Mouse (Mus musculus) cerebellum, adult 2 months (tissue): ENCODE results near the gene Nlrp3.

Experiments
- CTCF ChIP-seq: fragments of 200-500 bp; IDR thresholded peaks from 2 replicates; pipeline ENCODE4 v1.5.1; 2011; ENCODE audit warnings: low read depth, mild to moderate bottlenecking, control low read depth, low read length, moderate library complexity, borderline replicate concordance; ENCODE audit not compliant: insufficient read depth
- POLR2A ChIP-seq: fragments of 200-500 bp; IDR thresholded peaks from 2 replicates; pipeline ENCODE4 v1.6.1; 2011; ENCODE audit warnings: low read length, control low read depth, borderline replicate concordance; ENCODE audit not compliant: insufficient read depth

DNA sequence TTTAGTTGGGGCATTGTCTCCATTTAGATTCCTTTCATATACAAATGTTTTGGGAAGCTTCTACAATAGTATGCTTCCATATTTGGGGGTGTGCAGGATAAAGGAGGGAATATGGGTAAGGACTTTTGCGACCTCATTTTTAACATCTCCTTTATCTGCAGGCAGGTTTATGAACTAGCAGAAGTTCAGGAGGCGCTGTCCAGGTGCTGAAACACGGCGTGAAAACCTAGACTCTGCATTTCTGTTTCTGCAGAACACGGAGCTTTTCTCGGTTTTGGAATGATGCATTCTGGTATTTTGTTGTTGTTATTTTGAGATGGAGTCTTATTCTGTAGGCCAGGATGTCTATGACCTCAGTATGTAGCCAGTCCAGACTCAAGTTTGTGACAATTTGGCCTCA is 43.2 kb downstream of the Nlrp3 start:
- TF ChIP-seq POLR2A (no peak), CTCF (no peak)
